Mouse (Mus musculus) heart, postnatal 4 days (tissue): ENCODE measurements around the gene Mrps23. TPM values are rescaled to one million over a fixed set of nuclear protein-coding genes. Genes with fewer than 3 reads are reported as not detected.
"Not testable (repeated sequence)": the region's sequence is repeated elsewhere in the genome, so short reads cannot be mapped to it uniquely, and the experiment has no call there.

Experiments
- DNase-seq: peaks from one replicate; pipeline ENCODE4 v3.0.0; 2021
- total RNA-seq, 2 experiments: library from RNA; stranded (reverse); gene quantifications; 2 replicates each; pipeline ENCODE4 v1.2.3; 2021

Gene Mrps23
- total RNA-seq, 2 experiments from 2014 or later, result 204 to 207 TPM

DNA sequence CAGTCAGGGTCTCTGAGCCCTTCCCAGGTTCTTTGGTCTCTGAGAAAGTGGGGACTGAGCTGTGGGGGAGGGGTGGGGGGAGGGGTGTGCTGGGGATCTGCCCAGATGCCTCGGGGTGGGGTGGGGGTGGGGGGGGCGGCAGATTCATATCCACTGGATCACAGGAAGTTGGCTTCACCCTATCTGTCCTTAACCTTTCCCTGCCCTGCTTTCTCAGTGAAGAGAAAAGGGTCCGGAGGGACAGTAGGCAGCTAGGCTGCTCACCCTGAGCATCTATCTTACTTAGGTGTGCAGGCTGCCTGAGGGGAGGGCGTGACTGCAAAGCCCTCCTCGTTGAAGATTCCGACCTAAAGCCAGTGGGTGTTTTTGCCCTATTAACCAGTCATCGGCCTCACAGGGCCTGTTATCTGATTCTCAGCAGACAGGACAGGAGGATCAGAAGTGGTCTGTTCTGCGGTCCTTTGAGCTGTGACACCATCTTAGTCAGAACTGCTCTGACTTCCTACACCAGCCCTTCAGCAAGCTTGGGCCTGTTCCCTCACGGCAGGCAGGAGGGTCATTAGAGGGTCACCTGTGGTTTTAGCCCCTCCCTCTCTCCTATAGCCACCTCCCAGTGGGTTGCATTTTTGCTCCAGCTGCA lies 30.7 kb upstream of the Mrps23 start:
- DNase-seq, result no peak

GRCm38 (mm10) chr11:88180467-88180958 lies 23.7 kb upstream of the Mrps23 start:
- peak; percentile 76 for DNase-seq

- peak; percentile 94 for DNase-seq
Measured at GRCm38 (mm10) chr11:88180959-88181619, 23.1 kb upstream of the Mrps23 start.

DNA sequence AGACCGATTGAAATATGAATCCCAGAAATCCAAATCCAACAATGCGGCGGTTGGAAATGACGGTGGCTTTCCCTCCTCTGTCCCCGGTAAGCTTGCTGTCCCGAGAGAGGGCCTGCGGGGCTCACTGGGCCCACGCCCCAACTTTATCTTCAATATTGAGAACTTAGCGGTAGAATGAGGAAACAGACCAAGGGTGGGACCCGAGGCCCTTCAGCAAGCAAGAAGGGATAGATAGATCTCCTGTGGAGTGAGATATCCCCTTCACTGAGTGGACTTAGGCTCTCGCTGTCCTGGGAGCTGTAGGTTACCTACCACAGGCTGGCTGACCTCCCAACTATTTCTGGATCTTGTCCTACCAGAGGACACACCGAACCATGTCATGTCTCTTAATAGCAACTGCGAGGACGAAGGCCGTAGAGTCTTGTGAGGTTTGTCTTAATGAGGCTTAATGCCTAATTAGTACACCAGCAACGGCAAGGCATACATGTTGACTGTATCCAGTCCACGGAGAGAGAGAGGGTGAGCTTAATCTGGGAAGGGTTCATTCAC lies 19.5 kb upstream of the Mrps23 start:
- DNase-seq, result no peak

DNA sequence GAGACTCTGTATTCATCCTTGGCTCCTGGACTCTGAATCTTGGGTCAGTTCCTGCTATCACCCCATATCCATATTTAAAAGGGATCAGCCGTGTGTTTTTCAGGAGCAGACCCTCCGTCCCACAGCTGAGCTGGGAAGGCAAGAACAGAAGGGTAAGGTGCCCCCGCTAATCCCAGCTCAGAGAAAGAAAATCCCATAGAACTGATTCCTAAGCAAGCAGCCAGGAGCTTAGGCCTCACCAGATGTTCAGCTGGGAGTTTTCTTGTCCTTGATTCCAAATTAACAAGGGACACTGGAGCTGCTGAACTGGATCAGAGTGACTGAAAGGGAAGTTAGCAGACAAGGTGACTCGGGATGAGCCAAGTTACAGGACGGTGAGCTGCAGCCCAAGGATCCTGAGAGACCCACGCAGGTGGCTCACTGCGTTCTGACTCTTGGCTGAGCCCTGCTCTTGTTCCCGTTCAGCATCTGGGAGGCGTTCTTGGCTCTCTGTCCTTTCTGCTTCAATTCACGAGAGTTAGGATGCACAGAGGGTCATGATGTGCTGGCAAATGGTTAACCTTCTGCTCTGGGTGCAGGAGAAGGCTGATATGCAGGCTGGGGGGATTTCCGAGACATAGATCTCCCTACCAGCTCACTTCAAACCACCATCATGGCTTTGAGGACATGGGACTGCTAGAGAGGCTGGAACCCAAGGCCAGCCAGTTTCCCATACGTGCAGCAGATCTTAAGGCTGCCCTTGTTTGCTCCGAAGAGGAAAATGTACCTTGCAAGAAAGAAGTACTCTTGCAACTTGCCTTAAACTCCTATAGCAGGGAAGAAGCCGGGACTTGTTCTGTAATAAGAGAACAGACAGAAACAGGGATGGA lies 17.9 kb upstream of the Mrps23 start:
- DNase-seq, result no peak

- no peak for DNase-seq
Measured at GRCm38 (mm10) chr11:88186947-88187243, 17.3 kb upstream of the Mrps23 start.

- DNase-seq, result peak; percentile 91
Measured at GRCm38 (mm10) chr11:88187417-88188133, 16.6 kb upstream of the Mrps23 start.

DNA sequence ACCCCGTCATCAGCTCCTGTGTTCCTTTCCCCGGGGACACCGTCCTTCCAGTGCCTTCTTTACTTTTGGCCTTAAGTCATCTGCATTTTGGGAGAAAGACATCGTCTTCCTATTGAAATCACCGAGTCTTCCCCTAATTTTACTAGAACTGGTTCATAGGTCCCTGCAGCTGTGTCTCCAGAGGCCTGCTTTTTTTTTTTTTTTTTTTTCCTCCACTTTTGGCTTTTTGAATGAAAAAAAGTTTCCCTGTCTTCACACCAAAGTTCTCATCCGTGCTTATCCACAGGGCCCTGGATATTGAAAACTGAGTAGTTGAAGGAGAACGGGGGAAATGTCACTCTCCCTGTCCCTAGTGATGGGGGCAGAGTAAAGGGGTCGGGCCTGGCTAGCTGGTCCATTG lies 16.0 kb upstream of the Mrps23 start:
- no peak for DNase-seq

- DNase-seq, result no peak
Measured at GRCm38 (mm10) chr11:88188635-88189034, 15.6 kb upstream of the Mrps23 start.

DNA sequence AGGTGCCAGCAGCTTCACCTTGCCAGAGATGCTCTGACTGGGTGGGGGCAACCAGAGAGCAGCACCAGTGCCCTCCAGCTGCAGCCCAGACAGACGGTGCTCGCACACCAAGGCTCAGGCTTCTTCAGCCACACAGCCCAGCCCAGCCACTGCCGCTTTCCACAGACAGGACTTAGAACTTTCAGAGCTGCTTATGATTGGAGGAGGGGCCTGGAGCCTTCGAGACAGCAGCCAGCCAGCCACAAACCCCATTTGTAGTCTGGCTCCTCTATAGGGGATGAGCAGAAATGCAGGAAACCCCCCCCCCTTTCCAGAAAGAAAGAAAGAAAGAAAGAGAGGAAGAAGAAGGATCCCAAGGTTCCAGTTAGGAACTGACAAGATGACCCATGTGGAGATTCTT lies 11.6 kb upstream of the Mrps23 start:
- DNase-seq, result no peak

DNA sequence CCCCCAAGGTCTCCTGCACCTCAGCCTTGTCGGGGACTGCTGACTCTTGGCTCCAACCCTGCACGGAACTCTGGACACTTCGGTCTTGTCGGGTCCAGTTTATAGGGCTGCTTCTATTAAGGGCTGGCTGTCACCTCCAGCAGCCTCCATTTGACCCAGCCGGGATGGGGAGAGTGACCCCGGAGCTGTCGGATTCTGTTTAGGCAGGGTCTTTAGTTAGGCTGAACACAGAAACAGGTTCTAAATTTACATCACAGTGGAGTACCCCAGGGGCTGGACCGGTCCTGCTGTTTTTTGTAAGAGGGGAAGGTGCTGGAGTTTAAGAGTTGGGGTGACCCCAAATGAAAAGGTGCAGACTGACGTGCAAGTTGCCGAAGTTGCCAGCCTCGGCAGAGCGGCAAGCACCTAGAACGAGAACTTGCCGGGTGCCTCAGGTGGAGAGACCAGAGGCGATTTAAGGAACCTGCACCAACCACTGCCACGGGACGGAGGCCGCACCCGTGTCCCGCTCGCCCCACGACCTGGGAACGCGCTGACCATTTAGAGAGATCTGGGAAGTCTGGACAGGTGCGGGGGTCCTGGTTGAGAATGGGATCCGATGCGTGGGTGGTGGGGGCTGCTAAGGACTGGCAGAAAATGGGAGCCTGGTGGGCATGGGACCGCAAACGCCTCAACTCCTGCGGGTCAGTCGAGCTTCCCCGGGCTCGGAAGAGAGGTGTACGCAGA lies 10.9 kb upstream of the Mrps23 start:
- DNase-seq, result no peak

DNA sequence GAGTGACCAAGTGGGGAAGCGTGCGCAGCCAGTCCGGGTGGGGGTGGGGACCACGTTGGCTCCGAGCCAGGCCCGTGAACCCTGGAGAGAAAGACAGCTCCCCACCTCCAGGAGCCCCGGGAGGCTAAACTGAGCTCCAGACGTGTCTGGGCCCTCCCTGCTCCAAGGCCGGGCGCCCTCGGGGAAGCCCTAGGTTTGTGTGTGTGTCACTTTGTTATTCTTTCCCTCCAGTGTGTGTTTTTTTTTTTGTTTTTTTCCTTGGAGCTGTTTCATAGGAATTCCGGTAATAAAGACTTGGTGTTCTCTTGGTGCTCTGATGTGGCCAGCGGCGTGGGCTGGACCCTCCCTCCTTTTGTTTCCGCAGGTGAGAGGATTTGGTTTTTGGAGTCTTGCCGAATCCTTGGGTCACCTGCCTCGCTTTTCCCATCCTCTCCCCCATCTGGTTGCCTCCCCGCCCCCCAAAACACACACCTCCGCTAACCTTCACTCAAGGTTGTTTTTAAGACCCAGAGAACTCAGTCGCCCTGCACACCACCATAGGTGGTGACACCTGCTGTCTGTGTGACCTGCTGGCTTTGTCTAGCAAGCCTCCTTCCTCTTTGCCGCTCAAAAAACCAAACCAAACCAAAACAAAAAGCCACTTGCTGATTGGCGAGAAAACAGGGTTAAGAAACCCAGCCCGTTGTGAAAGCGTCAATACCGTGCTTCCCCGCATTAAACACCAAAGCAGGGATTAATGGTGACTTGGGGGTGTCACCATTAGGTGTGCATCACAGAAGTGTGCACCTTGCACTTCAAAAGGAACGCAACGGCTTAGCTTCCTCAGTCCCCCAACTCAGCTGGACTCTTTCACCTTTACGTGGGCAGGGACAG lies 10.1 kb upstream of the Mrps23 start:
- DNase-seq, result peak; percentile 50

GRCm38 (mm10) chr11:88195699-88196098 lies 8.5 kb upstream of the Mrps23 start:
- not testable (repeated sequence) for DNase-seq

DNA sequence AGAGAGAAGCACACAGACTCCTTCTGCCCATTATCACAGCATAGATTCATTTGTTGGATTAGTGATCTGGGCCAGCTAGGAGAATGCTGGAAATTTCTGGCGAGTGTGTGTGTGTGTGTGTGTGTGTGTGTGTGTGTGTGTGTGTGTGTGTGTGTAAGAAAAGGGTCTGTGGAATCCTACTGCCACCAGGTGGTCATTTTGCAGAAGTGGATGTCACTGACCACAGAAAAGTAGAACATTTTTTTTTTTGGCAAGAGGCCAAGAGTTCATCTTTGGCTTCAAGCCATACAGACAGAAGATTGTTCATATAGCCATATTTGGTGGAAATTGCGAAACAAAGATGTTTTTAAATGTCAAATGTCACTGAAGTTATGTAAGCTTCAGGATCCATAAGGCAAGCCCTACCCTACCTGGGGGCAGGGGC lies 7.0 kb upstream of the Mrps23 start:
- DNase-seq, result peak; percentile 74

- DNase-seq, result no peak
Measured at GRCm38 (mm10) chr11:88198223-88198622, 6.0 kb upstream of the Mrps23 start.

GRCm38 (mm10) chr11:88201172-88201571 lies 3.0 kb upstream of the Mrps23 start:
- no peak for DNase-seq

- DNase-seq, result peak; percentile 44
Measured at GRCm38 (mm10) chr11:88202077-88202476, 2.1 kb upstream of the Mrps23 start.

DNA sequence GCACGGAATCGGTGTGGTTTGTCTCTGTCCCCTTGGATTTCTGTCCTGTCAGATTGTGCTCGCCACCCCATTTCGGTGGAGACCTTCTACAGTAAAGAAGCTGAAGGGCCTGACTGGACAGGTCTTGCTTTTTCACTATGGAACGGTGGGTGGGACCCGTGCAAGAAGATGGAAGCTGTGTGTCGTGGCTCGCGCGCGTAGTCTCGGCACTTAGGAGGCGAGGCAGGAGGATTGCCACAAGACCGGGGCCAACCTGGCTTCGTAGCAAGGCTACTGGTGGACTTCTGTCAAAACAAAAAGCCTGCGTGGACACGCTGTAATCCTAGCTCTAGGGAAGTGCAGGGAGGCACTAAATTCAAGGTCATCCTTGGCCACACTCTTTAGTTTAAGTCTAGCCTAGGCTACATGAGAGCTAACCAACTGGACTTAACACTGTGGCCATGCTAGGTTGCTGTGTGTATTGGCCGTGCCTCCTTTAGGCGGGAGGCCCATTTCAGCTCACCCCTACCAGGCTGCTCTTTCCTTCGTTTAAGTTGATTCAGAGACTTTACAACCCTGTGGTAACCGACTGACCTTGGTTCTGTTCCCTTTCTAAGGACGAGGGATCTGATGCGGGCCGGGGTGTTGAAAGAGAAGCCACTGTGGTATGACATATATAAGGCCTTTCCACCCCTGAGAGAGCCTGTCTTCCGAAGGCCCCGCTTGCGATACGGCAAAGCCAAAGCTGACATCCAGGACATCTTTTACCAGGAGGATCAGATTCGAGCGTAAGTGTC lies 593 bp downstream of the Mrps23 start:
- DNase-seq, result no peak

DNA sequence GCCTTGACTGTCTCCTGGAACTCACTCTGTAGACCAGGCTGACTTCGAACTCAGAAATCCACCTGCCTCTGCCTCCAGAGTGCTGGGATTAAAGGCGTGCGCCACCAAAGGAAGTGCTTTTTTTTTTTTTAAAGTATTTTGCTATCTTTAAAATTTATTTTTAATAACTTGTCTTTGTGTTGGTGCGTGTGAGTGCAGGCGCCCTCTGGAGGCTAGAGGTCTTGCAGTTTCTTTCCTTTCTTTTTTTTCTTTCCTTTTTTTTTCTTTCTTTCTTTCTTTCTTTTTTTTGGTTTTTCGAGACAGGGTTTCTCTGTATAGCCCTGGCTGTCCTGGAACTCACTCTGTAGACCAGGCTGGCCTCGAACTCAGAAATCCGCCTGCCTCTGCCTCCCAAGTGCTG lies 2.4 kb downstream of the Mrps23 start:
- DNase-seq, result not testable (repeated sequence)

GRCm38 (mm10) chr11:88207697-88208096 lies 3.5 kb downstream of the Mrps23 start:
- no peak for DNase-seq
